20 mouse cellular contexts compared by ENCODE assay signal in the genomic region with DNA sequence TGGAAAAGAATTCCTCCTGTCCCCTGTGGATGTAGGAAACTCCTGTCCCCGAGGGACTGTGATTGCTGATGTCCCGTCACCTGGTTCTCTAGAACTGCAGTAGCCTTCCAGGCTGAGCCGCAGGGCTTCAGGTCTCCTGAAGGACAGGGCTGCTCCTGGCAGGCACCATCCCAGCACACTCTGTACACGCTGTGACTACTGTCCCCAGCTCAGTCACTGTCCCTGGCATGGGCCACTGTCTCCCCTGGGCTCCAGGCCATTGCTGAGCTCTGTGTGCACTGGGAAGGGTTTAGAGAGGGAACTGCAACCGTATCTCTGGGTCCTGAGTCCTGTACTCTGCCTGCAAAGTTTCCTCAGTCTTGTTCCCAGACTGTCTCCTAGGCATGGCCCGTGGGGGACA. TPM values are rescaled to one million over a fixed set of nuclear protein-coding genes. Genes with fewer than 3 reads are reported as not detected.
DNase-seq lines count a peak whose midpoint lies in the region; ATAC-seq and TF ChIP-seq lines count a peak whose summit lies in the region.
"Had no signal": no experiment of that assay in that cellular context is flagged by ENCODE, and none has a peak within 500 bp of the region (broad histone marks: within the 10 kb centered on the region; RNA-seq: fewer than 3 reads in every experiment).

No protein-coding gene starts in this region.

- no peaks in the 10 kb centered on the region for H3K27me3 ChIP-seq in heart, embryonic 11.5 days (ENCODE audit: control insufficient read depth, insufficient read depth, low read length)
- no peaks in the 10 kb centered on the region for H3K27me3 ChIP-seq in testis, adult 2 months (ENCODE audit: control insufficient read depth, insufficient read depth, low read length)
- H3K27me3 ChIP-seq in heart, embryonic 10.5 days (ENCODE audit: insufficient read depth, poor library complexity, severe bottlenecking), result no peaks in the 10 kb centered on the region
- H3K27me3 ChIP-seq: embryonic facial prominence, embryonic 15.5 days; forebrain, embryonic 13.5 days had no signal

- peaks cover 9% of the 10 kb centered on the region for H3K4me1 ChIP-seq in heart, embryonic 11.5 days (ENCODE audit: control insufficient read depth, insufficient read depth, low read length)
- peaks cover 4% of the 10 kb centered on the region; the same call in 1 of the 2 replicates for H3K4me1 ChIP-seq in testis, adult 2 months (ENCODE audit: control insufficient read depth, insufficient read depth, low read length)
- H3K4me1 ChIP-seq in heart, embryonic 10.5 days, result peaks cover 34% of the 10 kb centered on the region

- H3K9ac ChIP-seq in heart, embryonic 11.5 days (ENCODE audit: low read depth, low read length), result no peak overlapping the region
- H3K9ac ChIP-seq: embryonic facial prominence, embryonic 15.5 days; forebrain, embryonic 13.5 days had no signal

- no peak overlapping the region for H3K4me2 ChIP-seq in heart, embryonic 11.5 days
- H3K4me2 ChIP-seq: embryonic facial prominence, embryonic 15.5 days; forebrain, embryonic 13.5 days had no signal

- 69% methylated on average over 6 of the region's 6 CpGs for WGBS in heart, embryonic 11.5 days (ENCODE audit: insufficient replicate concordance)
- 77% methylated on average over 6 of the region's 6 CpGs for WGBS in heart, embryonic 10.5 days

- no peak overlapping the region for H3K27ac ChIP-seq in heart, embryonic 11.5 days (ENCODE audit: low read depth, low read length)
- peak overlapping the region; percentile 12 for H3K27ac ChIP-seq in testis, adult 2 months (ENCODE audit: control insufficient read depth, insufficient read depth, low read depth, low read length)
- peak overlapping the region; percentile 5; the same call in 1 of the 2 replicates for H3K27ac ChIP-seq in heart, embryonic 10.5 days
- H3K27ac ChIP-seq: embryonic facial prominence, embryonic 15.5 days; forebrain, embryonic 13.5 days; midbrain, embryonic 10.5 days had no signal

- peaks cover 10% of the 10 kb centered on the region for H3K36me3 ChIP-seq in heart, embryonic 11.5 days (ENCODE audit: control insufficient read depth, insufficient read depth, low read length)
- H3K36me3 ChIP-seq in testis, adult 2 months (ENCODE audit: control insufficient read depth, insufficient read depth, low read length), result no peaks in the 10 kb centered on the region
- H3K36me3 ChIP-seq in heart, embryonic 10.5 days, result peaks cover 64% of the 10 kb centered on the region

- TF ChIP-seq CTCF in testis, adult 2 months (IDR thresholded peaks at IDR 0.05; ENCODE audit: control insufficient read depth, insufficient read depth, insufficient replicate concordance, low read depth, low read length), result no peak

- H3K9me3 ChIP-seq in heart, embryonic 11.5 days (replicated peaks; ENCODE audit: control insufficient read depth, low read length), result no peaks in the 10 kb centered on the region
- H3K9me3 ChIP-seq in heart, embryonic 10.5 days, result 0 out of 2 replicates have a peak, but pooled peaks cover 3% of the 10 kb centered on the region
- H3K9me3 ChIP-seq: embryonic facial prominence, embryonic 15.5 days; forebrain, embryonic 13.5 days had no signal

- no peak overlapping the region for H3K4me3 ChIP-seq in heart, embryonic 11.5 days (ENCODE audit: low read depth, low read length)
- no peak overlapping the region for H3K4me3 ChIP-seq in testis, adult 2 months (ENCODE audit: control insufficient read depth, low read depth, low read length)
- no peak overlapping the region for H3K4me3 ChIP-seq in heart, embryonic 10.5 days
- H3K4me3 ChIP-seq: embryonic facial prominence, embryonic 15.5 days; forebrain, embryonic 13.5 days; midbrain, embryonic 10.5 days had no signal

- intact Hi-C loops in left cerebral cortex, postnatal 36 days (cut with DNase I), result no loop called here

- peak; percentile 67 to 80 for DNase-seq in heart, adult 18-20 months
- no peak for DNase-seq in testis, postnatal 10 days (ENCODE audit: low spot score)
- no peak for DNase-seq in heart, embryonic 10.5 days (ENCODE audit: low spot score)
- no peak for DNase-seq in frontal cortex, adult 2 months (ENCODE audit: extremely low spot score in 1 of 2, low spot score in 1 of 2)
- no peak for DNase-seq in left cerebral cortex, postnatal 36 days (ENCODE audit: low spot score in 2 of 2)
- DNase-seq: adrenal gland, postnatal 10 days; B cell, adult 2 months; cerebellum, adult 2 months; kidney, adult 2 months; kidney, postnatal 36 days; liver; lung, adult 2 months; lung, postnatal 36 days; right cerebral cortex, postnatal 25 days; thymus, adult 18-20 months had no signal

- TF ChIP-seq POLR2A in testis, adult 2 months (IDR thresholded peaks at IDR 0.05; ENCODE audit: control insufficient read depth, low read depth, low read length), result no peak

- ATAC-seq in heart, embryonic 11.5 days (replicated peaks; ENCODE audit: insufficient number of reproducible peaks, low FRiP score, low TSS enrichment), result no peak
- ATAC-seq: forebrain, embryonic 13.5 days had no signal

RNA-seq across cellular contexts. Expression of a gene that starts 13.5 kb away (rescaled TPM):
- total RNA-seq in heart, adult 18-20 months (2021), result 10 to 100 TPM; 29.8 to 31.8 TPM
- 32.8 and 34.9 TPM in 2 replicates for polyA plus RNA-seq in heart, embryonic 11.5 days (2014; fragmentation: Nextera tagmentation; extraction: Ambion mirVana)
- 87.6 and 93.5 TPM in 2 replicates for polyA plus RNA-seq in testis, adult 2 months (2012; rRNA removed)
- polyA plus RNA-seq in heart, embryonic 10.5 days (2016; fragmentation: Nextera tagmentation; extraction: Ambion mirVana), result 36.8 and 43.1 TPM in 2 replicates
- polyA plus RNA-seq in frontal cortex, adult 2 months (2012; rRNA removed), result 17.1 and 18.3 TPM in 2 replicates
- 10 to 100 TPM; 22.1 to 26.7 TPM for total RNA-seq in left cerebral cortex, postnatal 36 days (2021)

RNA-seq across cellular contexts. Expression of a gene that starts 21.9 kb away (rescaled TPM):
- under 1 TPM; 0.20 to 0.31 TPM for total RNA-seq in heart, adult 18-20 months (2021)
- polyA plus RNA-seq in heart, embryonic 11.5 days (2014; fragmentation: Nextera tagmentation; extraction: Ambion mirVana), result 2.0 and 2.9 TPM in 2 replicates
- 6.7 and 8.2 TPM in 2 replicates for polyA plus RNA-seq in testis, adult 2 months (2012; rRNA removed)
- 2.0 and 3.6 TPM in 2 replicates for polyA plus RNA-seq in heart, embryonic 10.5 days (2016; fragmentation: Nextera tagmentation; extraction: Ambion mirVana)
- polyA plus RNA-seq in frontal cortex, adult 2 months (2012; rRNA removed), result 41.2 and 43.2 TPM in 2 replicates
- 10 to 100 TPM; 42.8 to 65.3 TPM for total RNA-seq in left cerebral cortex, postnatal 36 days (2021)

Comparison
In these comparisons a context has a peak if more than half of its experiments do, and no peak if none do; other contexts are left out.
1. DNase-seq: peak in heart, adult 18-20 months (2 of 2); none in testis, postnatal 10 days (single experiment), heart, embryonic 10.5 days (single experiment), frontal cortex, adult 2 months (0 of 2) and left cerebral cortex, postnatal 36 days (0 of 2).